Mouse (Mus musculus) neural tube, embryonic 11.5 days (tissue): ENCODE results near the gene Ctrb1. TPM values are rescaled to one million over a fixed set of nuclear protein-coding genes. Genes with fewer than 3 reads are reported as not detected.
A peak's percentile ranks its signal among the peaks of the same experiment; 100 is the strongest.

ENCODE experiments used
- ATAC-seq: fragments of 200-750 bp; cut with Nextera tagmentation; 2 replicates; pipeline ENCODE4 v1.8.0; 2017; ENCODE audit warnings: moderate number of reproducible peaks, mild to moderate bottlenecking, moderate TSS enrichment, moderate library complexity; ENCODE audit not compliant: insufficient read depth, low FRiP score, low TSS enrichment
- DNase-seq: peaks from one replicate; pipeline ENCODE4 v3.0.0-alpha.2; 2015; ENCODE audit warnings: low spot score
- H3K27ac ChIP-seq: fragments of 300-500 bp; sonication (generic); 2 replicates; pipeline ENCODE4 v1.5.1; 2014; ENCODE audit warnings: low read depth, mild to moderate bottlenecking, low read length
- H3K27me3 ChIP-seq: fragments of 300-500 bp; sonication (generic); 2 replicates; pipeline ENCODE4 v1.6.1; 2014; ENCODE audit warnings: mild to moderate bottlenecking, low read length, mixed read lengths; ENCODE audit not compliant: control insufficient read depth, insufficient read depth
- H3K36me3 ChIP-seq: fragments of 300-500 bp; sonication (generic); 2 replicates; pipeline ENCODE4 v1.6.1; 2014; ENCODE audit warnings: mild to moderate bottlenecking, low read length, moderate library complexity, mixed read lengths; ENCODE audit not compliant: control insufficient read depth, insufficient read depth
- H3K4me1 ChIP-seq: fragments of 300-500 bp; sonication (generic); 2 replicates; pipeline ENCODE4 v1.6.1; 2014; ENCODE audit warnings: low read length, mixed read lengths; ENCODE audit not compliant: control insufficient read depth, insufficient read depth
- H3K4me2 ChIP-seq: fragments of 300-500 bp; sonication (generic); 2 replicates; pipeline ENCODE4 v1.6.1; 2014; ENCODE audit warnings: low read depth, mild to moderate bottlenecking, moderate library complexity
- H3K4me3 ChIP-seq: fragments of 300-500 bp; sonication (generic); 2 replicates; pipeline ENCODE4 v1.5.1; 2014; ENCODE audit warnings: low read depth, low read length
- H3K9ac ChIP-seq: fragments of 300-500 bp; sonication (generic); 2 replicates; pipeline ENCODE4 v1.6.1; 2014; ENCODE audit warnings: mild to moderate bottlenecking, low read length
- H3K9me3 ChIP-seq: fragments of 300-500 bp; sonication (generic); 2 replicates; pipeline ENCODE4 v1.6.1; 2016; ENCODE audit warnings: low read length; ENCODE audit not compliant: control insufficient read depth
- WGBS: fragments of 180-500 bp; shearing (Covaris S2); extraction: QIAGEN DNeasy Blood & Tissue Kit; methylation state at CpG from one replicate; pipeline ENCODE4 v1.1.7; 2014; 5-methylcytosine and 5-hydroxymethylcytosine counted together
- polyA plus RNA-seq: library from polyadenylated mRNA; unstranded; fragments of >200 nt; fragmentation: Nextera tagmentation; extraction: Ambion mirVana; gene quantifications from 2 replicates; pipeline ENCODE4 v1.2.1, GENCODE M21; 2014

Gene Ctrb1
- polyA plus RNA-seq, 1 experiment from 2014 or later, result not detected

GRCm38 (mm10) chr8:111733581-111734243 lies 42.9 kb upstream of the Ctrb1 start:
- Histone ChIP-seq H3K27me3 (no peaks in the 10 kb centered on the region), H3K4me1 (peaks cover 68% of the 10 kb centered on the region), H3K4me2 (no peak overlapping the region), H3K9me3 (no peaks in the 10 kb centered on the region), H3K9ac (no peak overlapping the region), H3K4me3 (no peak overlapping the region), H3K27ac (peak overlapping the region; percentile 51), H3K36me3 (no peaks in the 10 kb centered on the region)
- ATAC-seq (no peak), DNase-seq (peak; percentile 41)
- 9% methylated on average over 5 of the region's 5 CpGs for WGBS

GRCm38 (mm10) chr8:111732406-111733085 lies 41.7 kb upstream of the Ctrb1 start:
- H3K27me3 ChIP-seq, result no peaks in the 10 kb centered on the region
- H3K9me3 ChIP-seq, result no peaks in the 10 kb centered on the region
- H3K27ac ChIP-seq, result peak overlapping the region; percentile 51; the same call in 1 of the 2 replicates
- 39% methylated on average over 10 of the region's 10 CpGs for WGBS
- no peak; the same call in 1 of the 2 replicates for ATAC-seq
- H3K4me3 ChIP-seq, result peak overlapping the region; percentile 78
- H3K36me3 ChIP-seq, result no peaks in the 10 kb centered on the region
- peak overlapping the region; percentile 30; the same call in 1 of the 2 replicates for H3K9ac ChIP-seq
- no peak for DNase-seq
- H3K4me2 ChIP-seq, result peak overlapping the region; percentile 91
- peaks cover 68% of the 10 kb centered on the region for H3K4me1 ChIP-seq

GRCm38 (mm10) chr8:111732004-111732403 lies 41.2 kb upstream of the Ctrb1 start:
- WGBS, result 0% methylated on average over 27 of the region's 41 CpGs
- H3K27ac ChIP-seq, result peak overlapping the region; percentile 60; the same call in 1 of the 2 replicates
- no peaks in the 10 kb centered on the region for H3K27me3 ChIP-seq

DNA sequence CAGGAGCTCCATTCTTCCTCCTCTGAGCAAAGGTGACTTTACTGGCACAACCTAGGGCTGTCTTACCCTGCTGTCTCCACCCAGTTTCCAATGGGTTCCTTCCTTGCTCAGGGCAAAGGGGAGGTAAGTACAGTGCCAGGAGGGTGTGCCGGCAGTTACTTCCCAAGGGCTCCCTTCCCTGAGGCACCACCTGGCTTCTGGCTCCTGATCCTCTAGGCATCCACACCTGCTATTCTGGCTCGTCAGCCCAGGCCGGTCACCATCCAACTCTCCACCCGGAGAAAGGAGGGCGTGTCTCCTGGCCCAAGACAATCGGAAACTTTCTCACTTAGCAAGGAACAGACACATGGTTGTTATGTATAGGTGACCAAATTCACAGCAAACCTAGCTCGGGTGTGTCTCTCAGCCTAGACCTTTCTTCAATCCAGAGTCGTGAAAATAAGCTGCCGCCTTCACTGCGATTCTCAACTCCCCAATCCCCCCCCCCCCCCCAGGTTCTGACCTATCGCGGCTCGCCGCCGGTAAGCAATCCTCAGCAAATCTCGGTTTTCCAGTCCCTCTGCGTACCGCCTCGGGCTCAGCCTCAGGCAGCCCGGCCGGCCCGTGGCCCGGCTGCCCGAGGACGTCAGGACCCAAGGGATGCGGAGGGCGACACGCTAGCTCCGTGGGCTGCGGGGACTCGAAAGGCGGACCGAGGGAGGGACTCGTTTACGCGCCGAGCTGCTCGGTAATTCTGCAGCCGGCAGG lies 40.6 kb upstream of the Ctrb1 start:
- Histone ChIP-seq H3K36me3 (no peaks in the 10 kb centered on the region), H3K9me3 (no peaks in the 10 kb centered on the region), H3K27me3 (no peaks in the 10 kb centered on the region), H3K9ac (peak overlapping the region; percentile 85), H3K4me1 (peaks cover 66% of the 10 kb centered on the region), H3K4me2 (peak overlapping the region; percentile 91), H3K4me3 (peak overlapping the region; percentile 78), H3K27ac (peak overlapping the region; percentile 60; the same call in 1 of the 2 replicates)
- WGBS, result under 1% methylated on average over 39 of the region's 39 CpGs
- peak; percentile 40 for ATAC-seq
- no peak for DNase-seq

More at GRCm38 (mm10) chr8:111732004-111732403, 41.2 kb upstream of the Ctrb1 start:
- H3K9me3 ChIP-seq, result no peaks in the 10 kb centered on the region
- no peaks in the 10 kb centered on the region for H3K36me3 ChIP-seq
- H3K4me3 ChIP-seq, result peak overlapping the region; percentile 78
- DNase-seq (peak; percentile 98), ATAC-seq (peak; percentile 93)
- peak overlapping the region; percentile 85 for H3K9ac ChIP-seq
- H3K4me2 ChIP-seq, result peak overlapping the region; percentile 91
- peaks cover 68% of the 10 kb centered on the region for H3K4me1 ChIP-seq

DNA sequence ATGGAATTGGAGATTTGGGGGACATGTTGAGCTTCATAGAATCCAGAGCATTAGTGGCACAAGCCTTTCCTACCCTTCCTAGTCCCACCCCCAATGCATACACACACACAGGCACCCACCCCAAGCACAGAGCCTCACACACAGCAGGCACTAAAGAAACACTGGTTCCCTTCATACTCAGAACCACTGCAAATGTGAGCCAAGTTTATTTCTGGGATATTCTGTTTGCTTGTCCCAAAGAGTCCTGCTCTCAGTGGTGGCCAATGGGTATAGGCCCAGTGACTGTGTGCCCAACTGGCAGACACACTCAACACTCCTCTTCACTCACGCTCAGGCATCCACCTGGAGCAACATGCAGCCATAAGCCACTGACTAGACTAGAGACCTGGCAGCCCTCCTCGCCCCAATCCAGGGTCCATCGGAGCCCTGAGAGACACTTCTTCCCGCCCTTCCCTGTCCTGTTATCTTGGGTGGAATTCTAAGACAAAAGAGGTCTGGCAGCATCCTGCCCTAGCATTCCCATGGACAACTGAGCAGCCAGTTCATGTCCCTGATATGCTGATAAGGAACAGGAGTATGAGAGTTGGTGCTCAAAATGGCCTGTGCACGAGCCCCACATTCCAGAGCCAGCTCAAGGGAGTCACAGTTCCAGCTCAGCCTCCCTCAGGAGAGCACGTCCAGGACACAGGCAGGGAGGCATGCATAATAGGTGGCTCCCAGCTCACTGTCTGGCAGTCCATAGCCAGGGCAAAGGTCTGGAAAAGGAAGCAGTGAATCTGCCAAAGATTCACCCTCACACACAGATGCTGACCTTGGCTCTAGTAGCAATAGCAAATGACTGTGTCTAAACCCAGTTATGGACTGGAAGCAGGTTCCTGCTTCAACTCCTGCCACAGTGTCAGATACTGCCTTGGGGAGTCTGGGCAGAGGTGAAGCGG lies 38.7 kb upstream of the Ctrb1 start:
- ATAC-seq (no peak), DNase-seq (no peak)
- H3K27me3 ChIP-seq, result no peaks in the 10 kb centered on the region
- no peaks in the 10 kb centered on the region for H3K36me3 ChIP-seq
- H3K4me3 ChIP-seq, result no peak overlapping the region
- H3K4me1 ChIP-seq, result peaks cover 48% of the 10 kb centered on the region
- H3K27ac ChIP-seq, result no peak overlapping the region
- no peaks in the 10 kb centered on the region for H3K9me3 ChIP-seq
- no peak overlapping the region for H3K9ac ChIP-seq
- 66% methylated on average over 7 of the region's 7 CpGs for WGBS
- no peak overlapping the region for H3K4me2 ChIP-seq

- peaks cover 40% of the 10 kb centered on the region for H3K4me1 ChIP-seq
- no peak for ATAC-seq
Observed at GRCm38 (mm10) chr8:111728481-111728880, 37.7 kb upstream of the Ctrb1 start.

DNA sequence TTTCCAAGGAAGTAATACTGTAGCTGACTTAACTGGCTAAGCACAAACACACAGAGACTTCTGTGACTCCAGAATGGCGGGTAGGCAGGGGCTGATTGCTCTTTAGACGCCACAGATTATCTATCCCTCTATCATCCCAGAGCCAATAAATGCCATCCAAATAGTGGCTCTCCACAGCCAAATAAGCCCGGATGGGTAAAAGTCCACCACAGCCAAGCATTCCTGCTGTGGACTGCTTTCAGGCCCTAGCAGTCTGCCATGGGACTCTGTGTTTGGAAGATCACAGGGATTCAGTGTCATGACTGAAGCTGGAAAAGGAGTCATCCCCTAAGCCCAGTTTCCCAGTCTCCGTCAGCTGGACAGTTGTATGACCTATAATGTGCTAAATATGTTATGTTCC lies 36.7 kb upstream of the Ctrb1 start:
- Histone ChIP-seq H3K36me3 (no peaks in the 10 kb centered on the region), H3K9ac (no peak overlapping the region), H3K4me3 (no peak overlapping the region), H3K27me3 (no peaks in the 10 kb centered on the region), H3K4me2 (no peak overlapping the region), H3K27ac (no peak overlapping the region), H3K9me3 (no peaks in the 10 kb centered on the region), H3K4me1 (peaks cover 30% of the 10 kb centered on the region)
- ATAC-seq, result no peak
- 67% methylated on average over 4 of the region's 4 CpGs for WGBS
- DNase-seq, result no peak

More at GRCm38 (mm10) chr8:111728481-111728880, 37.7 kb upstream of the Ctrb1 start:
- no peak overlapping the region for H3K9ac ChIP-seq
- no peak overlapping the region for H3K4me3 ChIP-seq
- H3K9me3 ChIP-seq, result no peaks in the 10 kb centered on the region
- no peak for DNase-seq
- H3K27ac ChIP-seq, result no peak overlapping the region
- 74% methylated on average over 5 of the region's 5 CpGs for WGBS
- H3K27me3 ChIP-seq, result no peaks in the 10 kb centered on the region
- H3K36me3 ChIP-seq, result no peaks in the 10 kb centered on the region
- no peak overlapping the region for H3K4me2 ChIP-seq
